Mouse (Mus musculus) adipose tissue, adult 10 weeks (tissue): Measurements from ENCODE around the gene Hist1h3g. TPM values are rescaled to one million over a fixed set of nuclear protein-coding genes. Genes with fewer than 3 reads are reported as not detected.

Source experiments
- polyA plus RNA-seq: library from polyadenylated mRNA; stranded (reverse); fragments of 350-450 nt; fragmentation: Illumina TruSeq; extraction: RNeasy Lipid Tissue Mini Kit (QIAGEN cat#74804); gene quantifications from one replicate; pipeline ENCODE4 v1.2.3, GENCODE M21; 2014; ENCODE audit warnings: low read depth, low replicate concordance

The Hist1h3g gene
- not detected for polyA plus RNA-seq

GRCm38 (mm10) chr13:23535137-23536075 is at the start of gene Hist1h3g:
Hist1h3g (plus strand) TSS chr13:23535422.

GRCm38 (mm10) chr13:23488400-23489322 is 46.6 kb upstream of the Hist1h3g start, which contains the start of gene Btn2a2:
Btn2a2 (minus strand) TSS chr13:23488857.

GRCm38 (mm10) chr13:23530901-23531875 is 4.0 kb upstream of the Hist1h3g start, which contains the start of gene Hist1h4h:
Hist1h4h (plus strand) TSS chr13:23531050.

GRCm38 (mm10) chr13:23533560-23534367 is 1.5 kb upstream of the Hist1h3g start, which contains the start of gene Hist1h2af:
Hist1h2af (plus strand) TSS chr13:23533906.

GRCm38 (mm10) chr13:23542999-23543607 is 7.9 kb downstream of the Hist1h3g start, which contains the start of gene Hist1h2bh:
Hist1h2bh (minus strand) TSS chr13:23543392.

GRCm38 (mm10) chr13:23543965-23544786 is 9.0 kb downstream of the Hist1h3g start, which contains the start of gene Hist1h3f:
Hist1h3f (plus strand) TSS chr13:23544052.

GRCm38 (mm10) chr13:23551146-23551834 is 16.1 kb downstream of the Hist1h3g start, which contains the start of gene Hist1h4f:
Hist1h4f (minus strand) TSS chr13:23551648.

GRCm38 (mm10) chr13:23552962-23553361 is 17.7 kb downstream of the Hist1h3g start, which contains the start of gene Hist1h1d:
Hist1h1d (plus strand) TSS chr13:23553262.

GRCm38 (mm10) chr13:23561883-23562659 is 26.8 kb downstream of the Hist1h3g start, which contains the start of gene Hist1h3e:
Hist1h3e (minus strand) TSS chr13:23562369.

GRCm38 (mm10) chr13:23571022-23571503 is 35.8 kb downstream of the Hist1h3g start, which contains the start of the genes Hist1h2ae and Hist1h2bg:
Hist1h2ae (minus strand) TSS chr13:23571220.
Hist1h2bg (plus strand) TSS chr13:23571396.

GRCm38 (mm10) chr13:23573898-23574524 is 38.8 kb downstream of the Hist1h3g start, which contains the start of the genes Hist1h2bf and Hist1h2ad:
Hist1h2bf (minus strand) TSS chr13:23574196.
Hist1h2ad (plus strand) TSS chr13:23574381.

GRCm38 (mm10) chr13:23575271-23575851 is 40.1 kb downstream of the Hist1h3g start, which contains the start of gene Hist1h3d:
Hist1h3d (plus strand) TSS chr13:23575763.

GRCm38 (mm10) chr13:23581408-23582218 is 46.4 kb downstream of the Hist1h3g start, which contains the start of gene Hist1h4d:
Hist1h4d (plus strand) TSS chr13:23581598.

